Mouse (Mus musculus) thymus, postnatal 10 days (tissue): ENCODE measurements around the gene Hmga1b.
A peak's percentile ranks its signal among the peaks of the same experiment; 100 is the strongest.
"Not testable (repeated sequence)": the region's sequence is repeated elsewhere in the genome, so short reads cannot be mapped to it uniquely, and the experiment has no call there.

ENCODE experiments used
- DNase-seq, 2 experiments: peaks; one replicate each; pipeline ENCODE4 v3.0.0; 2021; ENCODE audit warnings: low spot score in 2 of 2

Hmga1b gene

DNA sequence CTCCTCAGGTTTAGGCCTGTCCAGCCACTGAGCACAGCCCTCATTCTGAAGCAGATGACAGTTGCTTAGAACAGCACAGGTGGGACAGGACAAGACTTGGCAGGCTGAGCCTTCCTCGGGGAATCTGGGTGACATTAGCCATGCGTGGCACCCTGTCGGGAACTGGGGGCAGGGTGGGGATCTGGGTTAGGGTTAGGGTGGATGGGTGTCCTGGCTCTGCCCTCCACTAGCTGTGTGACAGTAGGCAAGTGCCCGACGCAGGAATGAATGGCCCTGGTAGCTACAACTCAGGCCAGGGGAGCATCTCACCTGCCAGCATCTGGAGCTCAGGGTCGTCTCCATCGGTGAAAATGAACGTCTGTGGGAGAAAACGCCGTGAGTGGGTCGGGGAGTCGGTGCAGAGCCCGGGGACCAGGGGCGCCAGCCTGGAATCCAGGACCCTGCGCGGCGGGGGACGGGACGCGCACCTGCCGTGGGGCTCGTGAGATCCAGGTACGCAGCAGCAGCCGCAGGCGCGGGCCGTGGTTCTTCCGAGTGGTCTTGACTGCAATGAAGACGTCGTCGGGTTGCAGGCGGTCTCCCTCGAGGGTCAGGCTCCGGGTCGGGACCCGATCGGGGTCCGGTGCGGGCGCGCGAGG lies 21.0 kb downstream of the Hmga1b start:
- DNase-seq, result no peak

DNA sequence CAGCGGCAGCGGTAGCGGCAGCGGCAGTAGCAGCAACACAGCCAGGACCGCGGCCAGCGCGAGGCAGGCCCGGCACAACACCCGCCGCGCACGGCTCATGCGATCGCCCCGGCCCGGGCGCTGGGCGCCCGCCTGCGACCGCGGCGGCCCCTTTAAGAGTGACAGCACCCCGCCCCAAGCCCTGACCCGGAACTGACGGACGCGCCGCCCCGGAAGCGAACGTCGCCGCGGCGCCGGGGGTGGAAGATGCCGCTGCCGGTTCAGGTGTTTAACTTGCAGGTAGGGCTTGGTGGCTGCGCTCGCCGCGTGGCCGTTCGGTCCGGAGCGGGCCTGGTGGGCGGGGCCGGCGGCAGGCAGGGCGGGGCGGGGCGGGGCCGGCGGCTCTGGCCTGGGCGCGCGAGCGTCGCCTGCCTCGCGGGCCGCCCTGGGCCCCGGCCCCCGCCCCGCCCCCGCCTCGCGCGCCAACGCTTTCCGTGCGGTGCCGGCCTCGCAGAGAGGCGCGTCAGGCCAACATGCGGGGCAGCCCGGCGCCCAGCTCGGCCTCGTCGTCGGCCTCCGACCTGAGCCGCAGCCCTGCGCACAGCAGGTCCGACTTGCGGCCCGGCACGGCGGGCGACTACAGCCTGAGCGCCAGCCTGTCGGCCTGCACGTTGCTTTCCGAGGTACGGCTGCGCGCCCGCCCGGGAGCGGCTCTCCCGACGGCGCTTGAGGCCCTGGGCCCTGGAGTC lies 21.6 kb downstream of the Hmga1b start, which contains the start of the genes Rfng and Gps1:
Rfng (minus strand) TSS at position 144 of the 728 bp plus-strand sequence.
Gps1 (plus strand) TSS at position 209 of the 728 bp plus-strand sequence.
- peak; percentile 72 to 81 for DNase-seq

DNA sequence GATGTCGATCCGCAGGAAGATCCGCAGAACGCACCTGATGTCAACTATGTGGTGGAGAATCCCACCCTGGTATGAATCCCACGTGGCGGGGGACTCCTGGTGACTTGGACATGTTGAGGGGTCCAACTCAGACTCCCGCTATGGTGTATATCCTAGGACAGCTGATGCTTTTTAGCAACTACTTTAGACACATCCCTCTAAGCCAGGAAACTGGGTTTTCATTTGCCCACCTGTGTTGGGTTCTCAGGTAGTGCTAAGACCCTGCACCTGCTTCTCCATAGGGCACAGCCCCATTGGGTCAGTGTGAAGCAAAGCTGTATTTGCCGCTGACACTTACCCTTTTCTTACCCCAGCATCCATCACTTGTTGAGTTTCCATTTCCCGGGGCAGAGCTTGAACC lies 22.6 kb downstream of the Hmga1b start:
- no peak for DNase-seq

DNA sequence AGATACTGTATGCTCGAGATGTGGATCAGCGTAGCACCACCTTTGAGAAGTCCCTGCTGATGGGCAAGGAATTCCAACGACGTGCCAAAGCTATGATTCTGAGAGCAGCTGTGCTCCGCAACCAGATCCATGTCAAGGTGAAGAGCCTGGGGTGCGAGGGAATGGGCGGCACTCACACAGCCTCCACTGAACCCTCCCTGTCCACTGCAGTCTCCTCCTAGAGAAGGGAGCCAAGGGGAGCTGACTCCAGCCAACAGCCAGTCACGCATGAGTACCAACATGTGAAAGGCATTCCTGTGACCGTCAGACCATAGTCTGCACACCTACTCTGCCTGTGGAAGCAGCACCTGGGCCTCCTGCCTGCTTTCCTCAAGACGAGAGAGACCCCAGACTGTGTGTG lies 25.9 kb downstream of the Hmga1b start:
- not testable (repeated sequence) for DNase-seq

DNA sequence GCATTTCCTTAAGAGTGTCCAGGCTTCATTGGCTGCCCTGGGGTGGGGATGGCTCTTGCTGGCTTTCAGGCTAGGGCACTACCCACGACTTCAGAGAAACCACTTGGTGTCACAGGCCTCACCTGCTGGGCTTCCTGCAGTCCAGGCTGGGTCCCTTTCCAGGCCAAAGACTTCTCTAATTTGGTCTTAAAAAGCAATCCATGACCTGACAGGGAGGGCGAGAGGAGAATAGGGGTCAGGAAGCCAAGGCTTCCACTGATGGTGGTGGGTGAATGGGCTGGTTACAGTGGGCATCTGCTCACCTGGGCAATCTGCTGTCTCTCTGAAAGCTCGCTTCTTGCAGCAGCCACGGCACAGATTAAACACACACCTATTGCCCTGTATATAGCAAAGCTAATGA lies 26.8 kb downstream of the Hmga1b start:
- DNase-seq, result no peak

DNA sequence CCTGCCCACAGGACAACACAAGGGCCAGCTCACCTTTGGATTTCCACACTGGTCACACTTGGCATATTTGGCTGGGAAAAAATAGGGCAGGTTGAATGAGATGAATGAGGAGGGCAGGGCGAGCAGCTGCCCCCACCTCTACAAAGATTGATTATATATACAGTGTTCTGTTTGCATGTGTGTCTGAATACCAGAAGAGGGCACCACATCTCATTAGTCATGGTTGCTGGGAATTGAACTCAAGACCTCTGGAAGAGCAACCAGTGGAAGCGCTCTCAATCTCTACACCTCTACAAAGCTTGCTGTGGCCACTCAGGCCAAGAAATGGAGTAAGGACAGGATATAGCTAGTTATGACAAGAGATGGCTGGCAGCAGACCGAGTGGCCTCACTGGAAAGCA lies 27.2 kb downstream of the Hmga1b start:
- no peak for DNase-seq

DNA sequence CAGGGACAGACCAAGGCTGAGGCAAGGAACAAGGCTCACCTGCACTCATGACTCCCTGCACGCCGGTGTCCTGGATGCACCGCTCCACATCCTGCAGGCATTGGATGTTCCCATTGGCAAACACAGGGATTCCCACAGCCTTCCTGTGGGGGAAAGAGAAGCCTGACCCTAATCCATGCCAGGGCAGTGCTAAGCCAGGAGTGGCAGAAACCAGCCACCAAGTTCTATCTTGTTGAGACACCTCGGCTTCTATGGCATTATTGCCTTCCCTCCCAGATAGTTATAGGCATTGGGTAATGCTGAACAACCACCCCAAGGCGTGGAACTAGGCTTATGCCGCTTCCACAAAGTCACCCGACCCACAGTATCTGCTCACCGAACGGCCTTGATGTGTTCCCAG lies 30.1 kb downstream of the Hmga1b start:
- DNase-seq, result no peak

DNA sequence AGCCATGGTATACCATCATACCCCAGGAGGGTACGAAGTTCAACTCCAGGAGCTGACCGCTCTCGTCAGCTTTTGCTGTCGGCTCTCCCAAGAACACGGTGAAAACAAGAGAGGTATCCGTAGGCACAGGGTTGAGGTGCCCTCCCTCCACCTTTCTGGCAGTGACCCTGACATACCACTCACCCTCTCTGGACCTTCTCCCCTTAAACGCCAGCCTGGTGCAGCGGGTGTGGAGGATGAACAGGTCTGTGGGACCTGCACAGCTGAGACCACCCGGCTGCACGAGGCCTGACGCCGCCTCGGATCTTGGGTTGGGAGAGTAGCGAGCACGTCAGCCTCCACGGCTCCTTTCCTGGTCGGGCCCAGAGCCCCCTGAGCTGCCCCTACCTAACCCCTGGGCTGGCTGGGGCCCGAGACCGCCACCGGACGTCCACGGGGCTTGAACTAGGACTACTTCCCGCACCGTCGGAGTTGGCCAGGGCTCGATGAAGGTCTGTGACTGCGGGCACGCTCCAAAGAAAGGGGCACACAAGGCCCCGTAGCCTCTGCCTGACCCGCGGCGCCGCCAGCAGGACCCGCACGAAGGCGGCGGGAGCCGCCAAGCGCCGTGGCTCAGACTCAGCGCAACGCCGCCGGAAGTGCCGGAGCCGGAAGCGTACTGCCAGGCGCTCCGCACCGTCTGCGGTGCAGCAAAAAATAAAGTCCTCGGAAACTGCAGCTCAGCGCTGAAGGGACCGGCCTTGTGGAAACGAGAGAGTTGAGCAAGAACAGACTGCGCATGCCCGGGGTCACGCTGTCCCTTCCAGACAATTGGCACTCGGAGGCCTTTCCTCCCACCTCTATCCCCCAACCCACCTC lies 33.4 kb downstream of the Hmga1b start, which contains the start of gene Dus1l:
Dus1l (minus strand) TSS at position 648 of the 858 bp plus-strand sequence.
- DNase-seq, result peak; percentile 93 to 98

DNA sequence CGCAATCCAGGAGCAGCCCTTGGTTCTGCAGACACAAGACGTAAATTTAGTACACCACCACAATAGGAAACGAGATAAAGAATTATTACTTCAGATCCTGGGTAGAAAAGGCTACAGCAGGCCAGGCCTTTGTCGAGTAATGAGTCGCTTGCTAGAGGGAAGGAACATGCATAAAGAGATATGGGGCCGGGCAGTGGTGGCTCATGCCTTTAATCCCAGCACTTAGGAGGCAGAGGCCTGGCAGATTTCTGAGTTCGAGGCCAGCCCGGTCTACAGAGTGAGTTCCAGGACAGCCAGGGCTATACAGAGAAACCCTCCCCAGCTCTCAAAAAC lies 34.0 kb downstream of the Hmga1b start:
- DNase-seq, result no peak

DNA sequence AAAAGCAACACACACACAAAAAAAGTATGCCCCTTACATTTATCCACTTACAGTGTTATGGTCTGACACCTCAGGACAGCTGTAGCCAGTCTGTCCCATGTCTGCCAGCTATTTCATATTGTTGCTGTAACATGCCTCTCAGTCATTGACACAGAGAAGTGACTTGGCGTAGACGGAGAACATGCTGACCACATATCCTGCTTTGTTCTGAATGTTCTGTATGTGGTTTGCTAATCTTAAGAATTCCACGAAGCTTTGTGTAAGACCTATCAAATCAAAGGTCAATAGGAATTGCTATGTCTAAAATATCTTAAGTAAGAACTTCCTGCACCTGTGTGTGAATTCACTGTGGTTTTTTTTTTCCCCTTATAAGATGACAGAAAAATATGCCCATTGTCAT lies 35.6 kb downstream of the Hmga1b start:
- no peak for DNase-seq

DNA sequence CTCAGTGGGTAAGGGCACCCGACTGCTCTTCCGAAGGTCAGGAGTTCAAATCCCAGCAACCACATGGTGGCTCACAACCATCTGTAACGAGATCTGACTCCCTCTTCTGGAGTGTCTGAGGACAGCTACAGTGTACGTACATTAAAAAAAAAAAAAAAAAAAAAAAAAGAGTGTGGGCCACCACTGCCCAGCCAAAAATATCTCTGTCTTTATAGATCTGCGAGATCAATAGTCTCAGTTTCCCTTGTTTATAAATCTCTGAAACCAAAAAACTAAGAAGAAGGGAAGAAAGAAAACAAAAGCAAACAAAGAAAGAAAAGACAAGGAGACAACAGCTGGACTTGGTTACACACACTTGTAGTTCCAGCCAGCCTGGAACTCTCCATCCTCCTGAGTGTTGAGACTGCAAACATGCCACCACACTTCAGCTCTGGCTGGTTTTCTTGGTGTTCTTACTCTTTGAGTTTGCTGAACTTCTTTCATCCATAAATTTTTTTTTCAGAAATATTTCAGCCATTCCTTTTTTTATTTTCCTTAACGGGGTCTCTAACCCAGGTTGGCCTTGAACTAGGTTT lies 36.8 kb downstream of the Hmga1b start:
- no peak for DNase-seq

DNA sequence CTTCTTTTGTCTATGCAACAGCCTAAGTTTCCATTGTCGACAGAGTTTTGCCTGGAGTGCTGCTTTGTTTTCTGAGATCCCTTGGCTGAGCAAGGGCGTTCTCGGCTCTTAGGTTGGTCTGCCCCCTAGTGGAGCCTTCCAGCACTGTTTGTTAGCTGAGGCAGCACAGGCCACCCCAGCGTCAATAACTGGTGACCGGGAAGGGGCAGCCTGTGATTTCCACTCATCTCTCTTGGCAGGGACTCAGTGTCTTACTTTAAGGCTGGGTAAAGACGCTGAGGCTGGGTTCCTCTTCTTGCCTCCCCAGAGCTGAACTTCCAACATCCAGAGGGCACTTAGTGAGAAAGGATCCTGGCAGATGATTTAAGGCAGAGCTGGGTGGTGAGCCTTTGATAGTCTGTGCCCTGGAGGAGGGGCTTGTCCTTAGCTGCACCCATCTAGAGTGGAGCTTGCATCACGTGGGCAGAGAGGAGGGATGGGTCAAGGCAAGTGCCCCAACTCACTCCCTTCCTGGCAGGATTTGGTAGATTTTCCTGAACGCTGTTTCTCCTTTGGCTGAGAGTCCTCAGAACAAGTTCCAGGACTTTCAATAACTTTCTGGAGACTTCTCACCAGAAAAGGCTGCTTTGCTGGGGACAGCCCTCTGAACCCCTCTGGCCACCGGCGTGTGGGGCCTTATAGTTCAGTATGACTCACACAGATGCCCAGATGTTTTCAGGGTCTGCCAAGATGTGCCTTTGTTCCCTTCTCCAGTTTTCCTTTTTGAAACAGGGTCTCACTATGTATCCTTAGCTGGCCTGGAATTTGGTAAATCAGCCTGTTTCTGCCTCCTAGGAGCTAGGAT lies 37.7 kb downstream of the Hmga1b start:
- DNase-seq, result peak; percentile 59 to 85

DNA sequence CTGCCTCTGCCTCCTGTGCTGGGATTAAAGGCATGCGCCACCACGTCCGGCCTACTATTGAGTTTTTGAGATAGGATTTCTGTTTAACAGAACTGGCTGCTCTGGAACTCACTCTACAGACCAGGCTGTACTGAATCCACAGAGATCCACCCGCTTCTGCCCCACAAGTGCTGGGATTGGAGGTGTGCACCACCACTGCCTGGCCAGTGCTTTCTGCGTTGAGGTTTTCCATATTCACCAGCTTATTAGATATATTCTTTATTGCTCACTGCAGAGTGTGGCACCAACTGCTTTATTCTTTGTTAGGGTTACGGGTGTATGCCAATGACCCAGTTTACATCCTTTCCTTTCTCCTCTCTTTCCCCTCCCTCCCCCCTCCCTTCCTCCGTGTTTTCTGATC lies 41.7 kb downstream of the Hmga1b start:
- no peak for DNase-seq

DNA sequence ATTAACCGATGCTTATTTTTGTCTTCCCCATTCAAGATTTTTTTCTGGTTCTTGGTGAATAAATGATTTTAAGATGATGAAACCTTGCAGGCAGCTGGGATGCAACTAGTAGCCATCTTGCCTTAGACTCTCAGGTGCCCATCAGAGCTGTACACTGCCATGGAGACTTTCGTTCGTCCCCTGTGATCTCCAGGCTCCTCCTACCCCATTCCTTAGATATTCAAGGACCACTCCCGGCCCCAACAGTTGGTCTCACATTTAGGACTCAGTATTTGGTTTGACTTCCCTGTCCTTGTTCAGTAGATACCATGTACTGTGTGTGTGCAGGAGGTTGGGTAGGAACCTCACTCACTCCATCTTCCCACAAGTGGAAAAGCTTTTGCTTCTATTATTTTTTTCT lies 42.2 kb downstream of the Hmga1b start:
- no peak for DNase-seq

DNA sequence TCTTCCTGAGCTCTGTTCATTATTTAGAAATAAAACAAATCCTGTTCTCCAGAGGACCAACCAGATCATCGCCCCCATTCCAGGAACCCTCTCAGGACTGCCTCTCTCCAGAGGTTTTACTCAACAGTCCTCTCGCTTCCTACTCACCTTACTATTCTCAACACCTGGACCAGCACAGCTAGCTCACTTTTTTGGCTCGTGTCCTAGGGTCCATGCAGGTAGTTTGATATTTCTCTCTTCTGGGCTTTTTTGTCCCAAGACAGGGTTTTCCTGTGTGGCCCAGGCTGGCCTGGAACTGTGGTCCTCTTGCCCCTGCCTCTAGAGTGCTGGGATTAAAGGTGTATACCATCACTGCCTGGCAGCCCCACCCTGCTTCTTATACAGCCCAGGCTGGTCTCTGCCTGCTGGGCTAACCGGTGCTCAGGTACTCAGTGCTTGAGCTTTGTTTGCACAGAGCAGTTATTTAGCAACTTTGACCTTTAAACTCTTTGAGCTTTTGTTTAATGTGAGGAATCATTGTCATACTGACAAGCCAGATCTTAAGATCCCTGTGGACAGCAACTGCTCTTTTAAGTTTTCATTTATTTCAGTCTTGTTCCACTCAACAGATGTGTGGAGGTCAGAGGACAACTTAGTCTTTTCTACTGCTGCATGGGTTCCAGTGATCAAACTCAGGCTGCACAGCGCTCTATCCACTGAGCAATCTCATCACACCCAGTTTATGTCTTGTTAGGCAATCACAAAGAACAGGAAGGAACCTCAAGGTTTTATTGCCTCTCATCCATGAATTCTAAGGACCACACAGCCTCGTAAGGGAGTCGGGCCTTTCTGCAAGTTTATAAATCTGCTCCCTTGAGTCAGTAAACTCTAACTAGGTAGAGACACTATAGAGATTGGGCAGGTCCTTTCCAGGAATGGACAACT lies 43.0 kb downstream of the Hmga1b start:
- no peak for DNase-seq

DNA sequence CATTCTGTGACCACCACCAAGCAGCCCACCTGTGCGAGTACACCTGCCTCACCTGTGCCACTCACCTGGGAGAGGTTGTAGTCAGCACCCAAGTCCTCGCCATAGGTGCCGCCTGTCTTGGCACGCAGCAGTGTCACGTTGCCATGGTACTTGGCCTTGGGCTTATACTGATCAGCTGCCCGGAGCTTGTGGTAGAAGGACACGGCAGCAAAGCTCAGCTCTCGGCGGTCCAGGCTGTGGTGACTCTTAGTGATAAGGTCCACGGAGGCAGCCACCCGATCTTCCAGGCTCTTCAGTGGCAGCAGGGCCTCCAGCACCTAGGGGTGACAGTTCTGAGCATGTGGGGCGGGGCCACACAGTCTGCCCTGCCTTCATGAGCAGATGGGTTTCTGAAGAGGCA lies 45.4 kb downstream of the Hmga1b start:
- no peak for DNase-seq

DNA sequence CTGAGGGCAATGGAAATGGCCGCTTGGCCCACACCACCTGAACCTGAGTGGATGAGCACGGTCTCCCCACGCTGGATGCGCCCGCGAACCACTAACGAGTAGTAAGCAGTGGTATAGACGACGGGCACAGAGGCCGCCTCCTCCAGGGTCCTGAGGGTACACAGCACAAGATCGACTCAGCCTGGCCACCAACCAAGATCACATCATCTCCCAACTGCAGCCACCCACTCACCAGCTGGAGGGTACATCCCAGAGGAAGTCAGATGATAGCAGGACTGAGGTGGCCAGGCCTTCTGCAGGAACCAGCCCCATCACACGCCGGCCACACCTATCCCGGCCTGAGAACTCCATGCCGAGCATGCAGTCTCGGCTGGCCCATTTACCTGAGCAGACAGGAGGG lies 49.5 kb downstream of the Hmga1b start:
- no peak for DNase-seq
